Mouse (Mus musculus) stomach, embryonic 14.5 days (tissue): ENCODE measurements around the gene Brd1. TPM values are rescaled to one million over a fixed set of nuclear protein-coding genes. Genes with fewer than 3 reads are reported as not detected.

Source experiments
- ATAC-seq: fragments of 200-750 bp; cut with Nextera tagmentation; 2 replicates; pipeline ENCODE4 v1.8.0; 2017; ENCODE audit warnings: low read depth, moderate TSS enrichment; ENCODE audit not compliant: insufficient number of reproducible peaks, insufficient read depth, low FRiP score
- H3K27ac ChIP-seq: fragments of 300-500 bp; sonication (generic); 2 replicates; pipeline ENCODE4 v1.5.1; 2014; ENCODE audit warnings: mild to moderate bottlenecking, low read length, moderate library complexity, mixed read lengths
- H3K27me3 ChIP-seq: fragments of 300-500 bp; sonication (generic); 2 replicates; pipeline ENCODE4 v1.6.1; 2014; ENCODE audit warnings: low read length, control low read depth, mixed read lengths; ENCODE audit not compliant: control insufficient read depth, insufficient read depth
- H3K36me3 ChIP-seq: fragments of 300-500 bp; sonication (generic); 2 replicates; pipeline ENCODE4 v1.6.1; 2014; ENCODE audit warnings: mild to moderate bottlenecking, control low read depth, low read length, moderate library complexity, mixed read lengths; ENCODE audit not compliant: control insufficient read depth, insufficient read depth
- H3K4me1 ChIP-seq: fragments of 300-500 bp; sonication (generic); 2 replicates; pipeline ENCODE4 v1.6.1; 2014; ENCODE audit warnings: low read length, control low read depth, mixed read lengths; ENCODE audit not compliant: control insufficient read depth, insufficient read depth
- H3K4me2 ChIP-seq: fragments of 300-500 bp; sonication (generic); replicated peaks from 2 replicates; pipeline ENCODE4 v1.6.1; 2014; ENCODE audit warnings: low read depth, low read length, control low read depth
- H3K4me3 ChIP-seq: fragments of 300-500 bp; sonication (generic); 2 replicates; pipeline ENCODE4 v1.5.1; 2014; ENCODE audit warnings: low read depth, low read length, control low read depth
- H3K9ac ChIP-seq: fragments of 300-500 bp; sonication (generic); replicated peaks from 2 replicates; pipeline ENCODE4 v1.6.1; 2014; ENCODE audit warnings: low read depth, mild to moderate bottlenecking, control low read depth, low read length, moderate library complexity, mixed read lengths
- H3K9me3 ChIP-seq: fragments of 300-500 bp; sonication (generic); 2 replicates; pipeline ENCODE4 v1.6.1; 2016; ENCODE audit warnings: low read depth, low read length, control low read depth; ENCODE audit not compliant: control insufficient read depth
- WGBS: fragments of 180-500 bp; shearing (Covaris S2); extraction: QIAGEN DNeasy Blood & Tissue Kit; methylation state at CpG from one replicate; pipeline ENCODE4 v1.1.7; 2014; 5-methylcytosine and 5-hydroxymethylcytosine counted together
- polyA plus RNA-seq: library from polyadenylated mRNA; unstranded; fragments of >200 nt; fragmentation: Nextera tagmentation; extraction: Ambion mirVana; gene quantifications from 2 replicates; pipeline ENCODE4 v1.2.1, GENCODE M21; 2014

Gene Brd1
- polyA plus RNA-seq, 1 experiment from 2014 or later: 29.7 TPM

DNA sequence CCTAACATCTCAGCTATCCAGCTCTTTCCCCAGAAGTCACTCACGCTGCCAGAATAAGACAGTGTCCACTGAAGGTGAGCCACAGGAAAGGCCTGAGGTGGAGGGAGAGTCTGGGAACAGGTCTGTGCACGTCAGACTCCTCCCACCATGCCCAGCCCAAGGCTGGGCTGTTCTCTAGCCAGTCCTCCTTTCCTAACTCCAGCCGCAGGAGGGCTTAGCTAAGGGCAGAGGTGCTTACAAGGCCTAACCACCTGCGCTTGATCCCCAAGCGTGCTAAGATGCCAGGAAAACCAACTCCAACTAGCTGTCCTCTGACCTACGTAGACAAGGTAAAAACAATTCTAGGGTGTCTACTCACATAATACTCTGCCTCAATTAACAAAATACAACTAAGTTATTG lies 27.7 kb downstream of the Brd1 start:
- no peak for ATAC-seq
- Histone ChIP-seq H3K9ac (no peak overlapping the region), H3K27me3 (no peaks in the 10 kb centered on the region), H3K4me3 (no peak overlapping the region), H3K9me3 (no peaks in the 10 kb centered on the region), H3K4me2 (no peak overlapping the region), H3K27ac (no peak overlapping the region), H3K4me1 (no peaks in the 10 kb centered on the region), H3K36me3 (peaks cover 84% of the 10 kb centered on the region)
- WGBS: 86% methylated on average over 6 of the region's 6 CpGs

DNA sequence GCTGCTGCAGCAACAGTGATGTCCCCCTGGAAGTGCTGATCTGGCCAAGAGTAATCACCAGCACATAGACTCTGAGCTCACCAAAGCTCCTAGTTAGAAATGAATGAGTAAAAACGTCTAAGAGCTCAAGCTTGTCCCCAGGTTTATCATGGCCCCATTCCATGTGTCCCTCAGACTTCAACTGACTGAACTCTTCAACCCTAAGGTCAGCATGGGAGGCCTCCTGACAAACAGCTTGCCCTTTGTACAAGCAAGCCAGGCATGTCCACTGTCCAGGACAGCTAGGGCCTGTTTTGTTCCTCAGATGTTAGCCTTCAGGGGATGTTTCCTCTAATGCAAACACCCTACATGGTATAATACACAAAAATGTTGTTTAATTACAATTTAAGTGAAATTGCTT lies 29.7 kb downstream of the Brd1 start:
- H3K4me3 ChIP-seq: no peak overlapping the region
- WGBS: 48% methylated on average over 1 of the region's 1 CpGs
- no peak overlapping the region for H3K27ac ChIP-seq
- no peak overlapping the region for H3K4me2 ChIP-seq
- no peak overlapping the region for H3K9ac ChIP-seq
- no peaks in the 10 kb centered on the region for H3K9me3 ChIP-seq
- no peaks in the 10 kb centered on the region for H3K27me3 ChIP-seq
- no peaks in the 10 kb centered on the region for H3K4me1 ChIP-seq
- peaks cover 88% of the 10 kb centered on the region for H3K36me3 ChIP-seq
- no peak for ATAC-seq

DNA sequence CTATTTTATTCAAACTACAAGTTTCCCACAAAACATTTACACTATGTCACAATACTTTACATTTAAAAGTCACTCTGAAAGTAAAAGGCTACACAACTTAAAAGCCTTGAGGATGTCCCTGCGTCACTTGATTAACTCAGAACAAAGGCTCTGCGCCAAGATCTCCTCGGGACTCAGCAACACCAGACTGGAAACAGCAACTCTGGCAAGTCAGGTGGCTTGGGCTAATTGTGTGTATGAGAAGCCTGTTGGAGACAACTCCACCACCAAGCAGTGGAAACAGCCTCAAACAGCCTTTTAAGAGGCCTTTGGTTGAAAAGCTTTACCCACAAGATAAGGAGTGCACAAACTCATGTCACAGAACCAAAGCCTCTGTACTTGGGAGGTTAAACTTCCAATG lies 31.5 kb downstream of the Brd1 start:
- 85% methylated on average over 3 of the region's 3 CpGs for WGBS
- peaks cover 91% of the 10 kb centered on the region for H3K36me3 ChIP-seq

DNA sequence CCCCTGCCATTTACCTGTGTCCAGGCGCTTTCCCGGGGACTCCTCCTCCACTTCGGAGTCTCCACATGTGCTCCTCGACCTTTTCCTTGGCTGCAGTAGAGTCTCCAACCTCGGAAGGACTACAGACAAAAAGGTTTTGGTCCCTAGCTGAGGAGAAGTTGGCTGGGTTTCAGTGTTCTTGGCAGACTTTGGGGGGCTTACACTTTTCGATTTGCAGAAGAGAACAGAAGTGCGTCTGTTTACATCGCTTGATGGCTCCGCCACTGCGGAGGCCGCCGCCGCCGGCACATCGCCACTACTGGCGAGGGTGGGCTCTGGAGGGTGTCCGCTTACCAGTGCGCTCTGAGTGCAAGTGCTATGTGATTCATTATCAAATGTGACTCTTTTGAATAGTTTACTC lies 33.3 kb downstream of the Brd1 start:
- Histone ChIP-seq H3K4me1 (no peaks in the 10 kb centered on the region), H3K27me3 (no peaks in the 10 kb centered on the region), H3K27ac (no peak overlapping the region), H3K4me2 (no peak overlapping the region), H3K4me3 (no peak overlapping the region), H3K36me3 (peaks cover 91% of the 10 kb centered on the region), H3K9me3 (no peaks in the 10 kb centered on the region), H3K9ac (no peak overlapping the region)
- ATAC-seq: no peak
- 92% methylated on average over 18 of the region's 18 CpGs for WGBS

More for the DNA sequence above, 31.5 kb downstream of the Brd1 start:
- Histone ChIP-seq H3K4me2 (no peak overlapping the region), H3K9ac (no peak overlapping the region), H3K4me3 (no peak overlapping the region), H3K9me3 (no peaks in the 10 kb centered on the region), H3K4me1 (no peaks in the 10 kb centered on the region), H3K27me3 (no peaks in the 10 kb centered on the region), H3K27ac (no peak overlapping the region)
- no peak for ATAC-seq

DNA sequence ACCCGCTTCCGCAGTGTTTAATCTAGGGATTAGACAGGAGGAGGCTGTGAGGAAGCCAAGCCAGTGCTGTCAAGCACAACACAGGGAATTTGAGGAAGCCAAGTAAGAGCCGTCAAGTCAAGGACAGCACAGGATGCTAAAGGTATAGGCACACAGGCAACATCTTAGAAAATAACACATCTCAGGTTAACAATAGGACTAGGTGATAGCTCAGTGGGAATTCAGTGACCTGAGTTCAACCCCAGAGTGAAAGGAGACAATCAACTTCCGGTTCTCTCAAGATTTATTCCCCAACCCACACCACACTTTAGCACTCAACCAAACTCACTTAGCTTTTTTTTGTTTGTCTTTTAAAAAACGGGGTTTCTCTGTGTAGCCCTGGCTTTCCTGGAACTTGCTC lies 34.5 kb downstream of the Brd1 start:
- H3K9me3 ChIP-seq: no peaks in the 10 kb centered on the region
- 80% methylated on average over 5 of the region's 5 CpGs for WGBS
- no peak for ATAC-seq

DNA sequence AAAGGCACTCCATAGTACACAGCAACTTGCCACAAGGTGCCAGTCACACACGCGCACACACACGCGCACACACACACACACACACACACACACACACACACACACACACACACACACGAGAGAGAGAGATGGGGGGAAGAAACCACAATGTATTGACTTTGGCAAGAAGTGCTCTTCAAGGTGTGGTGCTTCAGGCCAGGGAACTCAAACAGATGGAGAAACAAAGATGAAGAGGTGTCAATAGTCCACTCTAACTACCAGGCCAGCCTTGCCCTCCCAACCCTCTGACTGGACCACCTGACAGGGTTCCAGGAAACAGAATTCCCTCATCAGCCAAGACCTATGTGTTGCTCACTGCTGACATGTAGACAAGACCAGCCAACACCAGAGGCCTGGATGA lies 36.4 kb downstream of the Brd1 start:
- Histone ChIP-seq H3K4me3 (no peak overlapping the region), H3K27me3 (no peaks in the 10 kb centered on the region), H3K9me3 (no peaks in the 10 kb centered on the region), H3K4me1 (no peaks in the 10 kb centered on the region), H3K4me2 (no peak overlapping the region), H3K9ac (no peak overlapping the region), H3K36me3 (peaks cover 79% of the 10 kb centered on the region), H3K27ac (no peak overlapping the region)
- 100% methylated on average over 5 of the region's 5 CpGs for WGBS
- no peak for ATAC-seq

More for the DNA sequence above, 34.5 kb downstream of the Brd1 start:
- Histone ChIP-seq H3K4me1 (no peaks in the 10 kb centered on the region), H3K36me3 (peaks cover 91% of the 10 kb centered on the region), H3K4me2 (no peak overlapping the region), H3K27ac (no peak overlapping the region), H3K27me3 (no peaks in the 10 kb centered on the region), H3K9ac (no peak overlapping the region), H3K4me3 (no peak overlapping the region)

DNA sequence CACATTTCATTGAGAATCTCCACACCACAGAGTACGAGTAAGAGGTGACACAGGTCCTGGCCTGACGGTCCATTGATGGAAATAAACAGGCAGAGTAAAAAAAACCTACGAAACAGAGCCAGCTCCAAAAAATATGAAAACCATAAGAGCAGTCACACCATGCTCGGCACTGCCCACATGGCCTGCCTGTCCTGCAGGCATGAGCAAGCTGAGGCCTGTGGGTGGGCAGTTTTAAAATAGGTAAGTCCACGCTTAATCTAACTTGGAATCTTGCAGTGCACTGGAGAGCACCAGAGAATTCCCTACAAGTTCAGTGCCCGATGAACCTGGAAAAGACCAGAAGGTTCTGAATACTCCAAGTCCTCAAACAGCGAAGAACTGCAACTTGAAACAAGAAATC lies 38.0 kb downstream of the Brd1 start:
- Histone ChIP-seq H3K36me3 (peaks cover 79% of the 10 kb centered on the region), H3K9me3 (no peaks in the 10 kb centered on the region), H3K4me3 (no peak overlapping the region), H3K9ac (no peak overlapping the region), H3K27ac (no peak overlapping the region), H3K4me1 (no peaks in the 10 kb centered on the region), H3K4me2 (no peak overlapping the region), H3K27me3 (no peaks in the 10 kb centered on the region)
- no peak for ATAC-seq
- WGBS: 92% methylated on average over 7 of the region's 7 CpGs

DNA sequence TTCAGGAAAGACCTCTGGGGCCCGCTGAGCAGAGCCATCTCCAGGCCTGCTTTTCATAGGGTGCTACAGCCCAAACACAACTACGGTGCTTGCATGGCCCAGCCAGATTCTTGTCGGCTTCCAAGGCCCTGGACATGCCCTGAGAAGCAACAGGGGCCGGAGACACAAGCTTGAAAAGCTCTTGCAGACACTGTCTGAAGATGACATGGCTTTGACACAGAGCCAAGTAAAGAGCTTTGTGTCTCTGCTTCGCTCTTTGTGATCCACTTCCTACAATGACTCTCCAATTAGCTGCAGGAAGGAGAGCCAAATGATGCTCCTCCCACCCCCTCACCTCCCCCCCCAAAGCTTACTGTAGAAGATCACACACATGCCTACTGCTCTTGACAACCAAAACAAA lies 40.0 kb downstream of the Brd1 start:
- no peak overlapping the region for H3K27ac ChIP-seq
- H3K9me3 ChIP-seq: no peaks in the 10 kb centered on the region
- no peak overlapping the region for H3K4me2 ChIP-seq
- no peaks in the 10 kb centered on the region for H3K4me1 ChIP-seq
- H3K36me3 ChIP-seq: peaks cover 81% of the 10 kb centered on the region
- ATAC-seq: no peak
- H3K9ac ChIP-seq: no peak overlapping the region
- H3K27me3 ChIP-seq: no peaks in the 10 kb centered on the region
- no peak overlapping the region for H3K4me3 ChIP-seq
- WGBS: 75% methylated on average over 5 of the region's 5 CpGs

DNA sequence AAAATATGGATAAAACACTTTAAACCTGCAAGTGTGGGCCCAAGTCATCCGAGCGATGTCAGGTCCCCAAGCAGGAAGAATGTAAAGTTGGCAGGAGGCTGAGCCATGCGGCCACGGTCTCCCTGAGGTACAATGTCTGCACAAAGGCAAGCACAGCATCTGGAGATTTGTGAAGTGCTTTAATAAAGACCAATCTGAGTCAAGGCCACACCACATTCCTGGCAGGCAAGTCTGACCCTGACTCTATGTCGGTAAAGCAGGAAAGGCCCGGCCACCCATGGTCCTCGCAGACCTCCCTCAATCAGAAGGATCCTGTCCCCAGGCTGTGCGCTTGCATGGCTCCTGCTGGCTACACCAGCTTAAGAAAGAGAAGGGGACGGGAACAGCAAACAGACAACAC lies 41.3 kb downstream of the Brd1 start:
- H3K4me1 ChIP-seq: no peaks in the 10 kb centered on the region
- H3K27me3 ChIP-seq: no peaks in the 10 kb centered on the region
- WGBS: 84% methylated on average over 9 of the region's 9 CpGs
- H3K36me3 ChIP-seq: peaks cover 82% of the 10 kb centered on the region
- H3K9ac ChIP-seq: no peak overlapping the region
- no peak for ATAC-seq
- H3K27ac ChIP-seq: no peak overlapping the region
- no peaks in the 10 kb centered on the region for H3K9me3 ChIP-seq
- no peak overlapping the region for H3K4me3 ChIP-seq
- H3K4me2 ChIP-seq: no peak overlapping the region
